Mouse (Mus musculus): ENCODE data around the gene Smtnl2. TPM values are rescaled to one million over a fixed set of nuclear protein-coding genes. Genes with fewer than 3 reads are reported as not detected.

Gene Smtnl2
- polyA plus RNA-seq, 1 experiment from 2014 or later, result 12.2 TPM

GRCm38 (mm10) chr11:72408451-72409170 lies 2.9 kb downstream of the Smtnl2 start:
- Histone ChIP-seq H3K4me2 (ENCODE audit: low read length) (no peak overlapping the region), H3K27ac (ENCODE audit: low read length) (no peak overlapping the region), H3K9ac (ENCODE audit: low read depth, low read length) (no peak overlapping the region), H3K27me3 (ENCODE audit: control insufficient read depth, insufficient read depth, low read depth, low read length) (peaks cover 5% of the 10 kb centered on the region; the same call in 1 of the 2 replicates), H3K4me1 (ENCODE audit: control insufficient read depth, insufficient read depth, low read length) (peaks cover 10% of the 10 kb centered on the region), H3K4me3 (ENCODE audit: low read depth, low read length) (no peak overlapping the region), H3K9me3 (replicated peaks; ENCODE audit: control insufficient read depth, low read length, poor library complexity, severe bottlenecking) (no peaks in the 10 kb centered on the region), H3K36me3 (ENCODE audit: control insufficient read depth, insufficient read depth, low read length) (no peaks in the 10 kb centered on the region)
- no peak for ATAC-seq
- WGBS, result 70% methylated on average over 9 of the region's 9 CpGs

- Histone ChIP-seq H3K4me1 (ENCODE audit: control insufficient read depth, insufficient read depth, low read length) (peaks cover 10% of the 10 kb centered on the region), H3K4me3 (ENCODE audit: low read depth, low read length) (no peak overlapping the region), H3K9me3 (replicated peaks; ENCODE audit: control insufficient read depth, low read length, poor library complexity, severe bottlenecking) (no peaks in the 10 kb centered on the region), H3K36me3 (ENCODE audit: control insufficient read depth, insufficient read depth, low read length) (no peaks in the 10 kb centered on the region), H3K9ac (ENCODE audit: low read depth, low read length) (no peak overlapping the region), H3K27ac (ENCODE audit: low read length) (no peak overlapping the region), H3K4me2 (ENCODE audit: low read length) (no peak overlapping the region), H3K27me3 (ENCODE audit: control insufficient read depth, insufficient read depth, low read depth, low read length) (peaks cover 5% of the 10 kb centered on the region; the same call in 1 of the 2 replicates)
- ATAC-seq, result no peak
- 23% methylated on average over 7 of the region's 7 CpGs for WGBS
Observed at GRCm38 (mm10) chr11:72407574-72407973, 3.9 kb downstream of the Smtnl2 start.

- Histone ChIP-seq H3K9me3 (replicated peaks; ENCODE audit: control insufficient read depth, low read length, poor library complexity, severe bottlenecking) (no peaks in the 10 kb centered on the region), H3K9ac (ENCODE audit: low read depth, low read length) (no peak overlapping the region), H3K4me1 (ENCODE audit: control insufficient read depth, insufficient read depth, low read length) (peaks cover 10% of the 10 kb centered on the region), H3K36me3 (ENCODE audit: control insufficient read depth, insufficient read depth, low read length) (no peaks in the 10 kb centered on the region), H3K4me2 (ENCODE audit: low read length) (no peak overlapping the region), H3K4me3 (ENCODE audit: low read depth, low read length) (no peak overlapping the region), H3K27ac (ENCODE audit: low read length) (no peak overlapping the region), H3K27me3 (ENCODE audit: control insufficient read depth, insufficient read depth, low read depth, low read length) (peaks cover 2% of the 10 kb centered on the region; the same call in 1 of the 2 replicates)
- ATAC-seq, result no peak
- 15% methylated on average over 3 of the region's 3 CpGs for WGBS
Observed at GRCm38 (mm10) chr11:72407081-72407480, 4.4 kb downstream of the Smtnl2 start.

GRCm38 (mm10) chr11:72406079-72406675 lies 5.3 kb downstream of the Smtnl2 start:
- H3K4me1 ChIP-seq (ENCODE audit: control insufficient read depth, insufficient read depth, low read length), result peaks cover 6% of the 10 kb centered on the region; the same call in 1 of the 2 replicates
- ATAC-seq, result no peak
- H3K9me3 ChIP-seq (replicated peaks; ENCODE audit: control insufficient read depth, low read length, poor library complexity, severe bottlenecking), result no peaks in the 10 kb centered on the region
- H3K36me3 ChIP-seq (ENCODE audit: control insufficient read depth, insufficient read depth, low read length), result no peaks in the 10 kb centered on the region
- H3K4me2 ChIP-seq (ENCODE audit: low read length), result no peak overlapping the region
- no peak overlapping the region for H3K4me3 ChIP-seq (ENCODE audit: low read depth, low read length)
- 62% methylated on average over 8 of the region's 8 CpGs for WGBS
- no peaks in the 10 kb centered on the region for H3K27me3 ChIP-seq (ENCODE audit: control insufficient read depth, insufficient read depth, low read depth, low read length)
- no peak overlapping the region for H3K27ac ChIP-seq (ENCODE audit: low read length)
- H3K9ac ChIP-seq (ENCODE audit: low read depth, low read length), result no peak overlapping the region

- H3K36me3 ChIP-seq (ENCODE audit: control insufficient read depth, insufficient read depth, low read length), result no peaks in the 10 kb centered on the region
- H3K27ac ChIP-seq (ENCODE audit: low read length), result no peak overlapping the region
- H3K9me3 ChIP-seq (replicated peaks; ENCODE audit: control insufficient read depth, low read length, poor library complexity, severe bottlenecking), result no peaks in the 10 kb centered on the region
- H3K4me3 ChIP-seq (ENCODE audit: low read depth, low read length), result no peak overlapping the region
- H3K4me1 ChIP-seq (ENCODE audit: control insufficient read depth, insufficient read depth, low read length), result peaks cover 2% of the 10 kb centered on the region; the same call in 1 of the 2 replicates
- ATAC-seq, result no peak
- no peaks in the 10 kb centered on the region for H3K27me3 ChIP-seq (ENCODE audit: control insufficient read depth, insufficient read depth, low read depth, low read length)
- WGBS, result 69% methylated on average over 4 of the region's 4 CpGs
- H3K9ac ChIP-seq (ENCODE audit: low read depth, low read length), result no peak overlapping the region
- no peak overlapping the region for H3K4me2 ChIP-seq (ENCODE audit: low read length)
Observed at GRCm38 (mm10) chr11:72405532-72405931, 6.0 kb downstream of the Smtnl2 start.

- Histone ChIP-seq H3K4me3 (ENCODE audit: low read depth, low read length) (no peak overlapping the region), H3K4me1 (ENCODE audit: control insufficient read depth, insufficient read depth, low read length) (no peaks in the 10 kb centered on the region), H3K27ac (ENCODE audit: low read length) (no peak overlapping the region), H3K9ac (ENCODE audit: low read depth, low read length) (no peak overlapping the region), H3K27me3 (ENCODE audit: control insufficient read depth, insufficient read depth, low read depth, low read length) (no peaks in the 10 kb centered on the region), H3K9me3 (replicated peaks; ENCODE audit: control insufficient read depth, low read length, poor library complexity, severe bottlenecking) (no peaks in the 10 kb centered on the region), H3K36me3 (ENCODE audit: control insufficient read depth, insufficient read depth, low read length) (no peaks in the 10 kb centered on the region), H3K4me2 (ENCODE audit: low read length) (no peak overlapping the region)
- WGBS, result 94% methylated on average over 12 of the region's 12 CpGs
- no peak for ATAC-seq
Observed at GRCm38 (mm10) chr11:72402969-72403368, 8.5 kb downstream of the Smtnl2 start.

- no peak overlapping the region for H3K4me2 ChIP-seq (ENCODE audit: low read length)
- no peak for ATAC-seq
- no peak overlapping the region for H3K4me3 ChIP-seq (ENCODE audit: low read depth, low read length)
- WGBS, result 89% methylated on average over 5 of the region's 5 CpGs
- no peak overlapping the region for H3K9ac ChIP-seq (ENCODE audit: low read depth, low read length)
- H3K36me3 ChIP-seq (ENCODE audit: control insufficient read depth, insufficient read depth, low read length), result no peaks in the 10 kb centered on the region
- no peaks in the 10 kb centered on the region for H3K9me3 ChIP-seq (replicated peaks; ENCODE audit: control insufficient read depth, low read length, poor library complexity, severe bottlenecking)
- no peaks in the 10 kb centered on the region for H3K27me3 ChIP-seq (ENCODE audit: control insufficient read depth, insufficient read depth, low read depth, low read length)
- no peaks in the 10 kb centered on the region for H3K4me1 ChIP-seq (ENCODE audit: control insufficient read depth, insufficient read depth, low read length)
- H3K27ac ChIP-seq (ENCODE audit: low read length), result no peak overlapping the region
Observed at GRCm38 (mm10) chr11:72402017-72402416, 9.5 kb downstream of the Smtnl2 start.

- no peak for ATAC-seq
- no peak overlapping the region for H3K4me2 ChIP-seq (ENCODE audit: low read length)
- WGBS, result 93% methylated on average over 12 of the region's 12 CpGs
- H3K4me3 ChIP-seq (ENCODE audit: low read depth, low read length), result no peak overlapping the region
- H3K27ac ChIP-seq (ENCODE audit: low read length), result no peak overlapping the region
- H3K9ac ChIP-seq (ENCODE audit: low read depth, low read length), result no peak overlapping the region
- H3K9me3 ChIP-seq (replicated peaks; ENCODE audit: control insufficient read depth, low read length, poor library complexity, severe bottlenecking), result no peaks in the 10 kb centered on the region
- no peaks in the 10 kb centered on the region for H3K27me3 ChIP-seq (ENCODE audit: control insufficient read depth, insufficient read depth, low read depth, low read length)
- H3K4me1 ChIP-seq (ENCODE audit: control insufficient read depth, insufficient read depth, low read length), result no peaks in the 10 kb centered on the region
- no peaks in the 10 kb centered on the region for H3K36me3 ChIP-seq (ENCODE audit: control insufficient read depth, insufficient read depth, low read length)
Observed at GRCm38 (mm10) chr11:72401068-72401467, 10.4 kb downstream of the Smtnl2 start.

- H3K9ac ChIP-seq (ENCODE audit: low read depth, low read length), result no peak overlapping the region
- WGBS, result 86% methylated on average over 8 of the region's 8 CpGs
- H3K36me3 ChIP-seq (ENCODE audit: control insufficient read depth, insufficient read depth, low read length), result no peaks in the 10 kb centered on the region
Observed at GRCm38 (mm10) chr11:72397811-72398525, 13.5 kb downstream of the Smtnl2 start.

More at GRCm38 (mm10) chr11:72397811-72398525, 13.5 kb downstream of the Smtnl2 start:
- H3K4me1 ChIP-seq (ENCODE audit: control insufficient read depth, insufficient read depth, low read length), result no peaks in the 10 kb centered on the region
- no peak overlapping the region for H3K27ac ChIP-seq (ENCODE audit: low read length)
- H3K27me3 ChIP-seq (ENCODE audit: control insufficient read depth, insufficient read depth, low read depth, low read length), result no peaks in the 10 kb centered on the region
- no peak for ATAC-seq
- H3K9me3 ChIP-seq (replicated peaks; ENCODE audit: control insufficient read depth, low read length, poor library complexity, severe bottlenecking), result no peaks in the 10 kb centered on the region
- no peak overlapping the region for H3K4me3 ChIP-seq (ENCODE audit: low read depth, low read length)
- no peak overlapping the region for H3K4me2 ChIP-seq (ENCODE audit: low read length)

Data from midbrain, embryonic 16.5 days (tissue).